Mouse (Mus musculus) G1E (cell line): ENCODE data around the gene Gm5129. TPM values are rescaled to one million over a fixed set of nuclear protein-coding genes. Genes with fewer than 3 reads are reported as not detected.
"Not testable (repeated sequence)": the region's sequence is repeated elsewhere in the genome, so short reads cannot be mapped to it uniquely, and the experiment has no call there.

Experiments used
- ATAC-seq: 2 replicates; pipeline ENCODE4 v1.8.0; 2016; ENCODE audit warnings: mild to moderate bottlenecking; ENCODE audit not compliant: insufficient number of reproducible peaks, poor library complexity, low FRiP score, severe bottlenecking; ENCODE audit errors: extremely low read depth
- DNase-seq: peaks from one replicate; pipeline ENCODE4 v3.0.0; 2012; ENCODE audit warnings: low spot score
- H3K27me3 ChIP-seq: 2 replicates; pipeline ENCODE4 v1.6.1; 2012; ENCODE audit warnings: mild to moderate bottlenecking, low read length, inconsistent platforms; ENCODE audit not compliant: insufficient read depth
- H3K36me3 ChIP-seq: replicated peaks from 2 replicates; pipeline ENCODE3; 2012; ENCODE audit warnings: mild to moderate bottlenecking, inconsistent platforms
- H3K4me1 ChIP-seq: 2 replicates; pipeline ENCODE4 v1.6.1; 2012; ENCODE audit warnings: low read depth, low read length, inconsistent platforms, mixed read lengths; ENCODE audit not compliant: insufficient read depth
- H3K4me3 ChIP-seq: 2 replicates; pipeline ENCODE4 v1.5.1; 2012; ENCODE audit warnings: low read depth, mild to moderate bottlenecking, inconsistent platforms, low read length, moderate library complexity, mixed read lengths
- H3K9me3 ChIP-seq: replicated peaks from 2 replicates; pipeline ENCODE4 v1.6.1; 2012; ENCODE audit warnings: inconsistent platforms
- CTCF ChIP-seq: IDR thresholded peaks from 2 replicates; pipeline ENCODE4 v1.5.1; 2012; ENCODE audit warnings: low read depth, low read length, inconsistent platforms, mixed read lengths
- GATA1 ChIP-seq: IDR thresholded peaks from 2 replicates; pipeline ENCODE4 v1.6.1; 2012; ENCODE audit warnings: borderline replicate concordance, low read length, inconsistent platforms, mixed read lengths
- GATA2 ChIP-seq: IDR thresholded peaks from 2 replicates; pipeline ENCODE4 v1.6.1; 2012; ENCODE audit warnings: low read depth, low read length, inconsistent platforms, borderline replicate concordance
- POLR2AphosphoS5 ChIP-seq: IDR thresholded peaks from 2 replicates; pipeline ENCODE4 v1.6.1; 2012; ENCODE audit warnings: low read depth, low read length, inconsistent platforms; ENCODE audit not compliant: insufficient replicate concordance
- TAL1 ChIP-seq: conservative IDR thresholded peaks from 2 replicates; pipeline ENCODE4 v1.6.1; 2012; ENCODE audit warnings: low read depth, low read length, inconsistent platforms, mixed read lengths
- polyA plus RNA-seq: library from polyadenylated mRNA; stranded (reverse); fragments of >175 nt; gene quantifications from 2 replicates; pipeline ENCODE4 v1.2.3, GENCODE M21; 2012
- total RNA-seq, 2 experiments: library from RNA; stranded (forward) in 1 of 2; stranded (reverse) in 1 of 2; fragments of 200-1000 nt in 1 of 2; fragments of >200 nt in 1 of 2; fragmentation: Nextera tagmentation in 1 of 2; gene quantifications; 2 replicates each; pipeline ENCODE4 v1.2.3; 2014 to 2017

Gene Gm5129
- total RNA-seq (2014; fragmentation: Nextera tagmentation) = 4.9 TPM in 1 of 2 replicates, not detected in the other
- total RNA-seq (2017) = 1.6 TPM in 1 of 2 replicates, not detected in the other
- polyA plus RNA-seq = 0.70 and 1.1 TPM in 2 replicates

GRCm38 (mm10) chr5:29735557-29736061, at the start of gene Gm5129, which contains the start of gene Dnajb6:
Gene Gm5129 (minus strand): TSS chr5:29735936.
Gene Dnajb6 (plus strand): TSS chr5:29735688.
- Histone ChIP-seq H3K27me3 (peaks cover 10% of the 10 kb centered on the region; the same call in 1 of the 2 replicates), H3K36me3 (peaks cover 12% of the 10 kb centered on the region), H3K4me3 (peak within 1 kb of the TSS; percentile 88), H3K4me1 (peaks cover 44% of the 10 kb centered on the region), H3K9me3 (no peaks in the 10 kb centered on the region)
- TF ChIP-seq POLR2AphosphoS5 (no peak), GATA2 (no peak), GATA1 (no peak), TAL1 (no peak), CTCF (no peak)
- ATAC-seq (peak; percentile 80), DNase-seq (peak; percentile 71)

- H3K4me3 ChIP-seq, H3K4me1 ChIP-seq, H3K9me3 ChIP-seq, H3K27me3 ChIP-seq, ATAC-seq, DNase-seq: not testable (repeated sequence)
- peaks cover 69% of the 10 kb centered on the region for H3K36me3 ChIP-seq
These were observed 49.2 kb upstream of the Gm5129 start for GRCm38 (mm10) chr5:29784906-29785305.

- Histone ChIP-seq H3K27me3 (no peaks in the 10 kb centered on the region), H3K9me3 (no peaks in the 10 kb centered on the region), H3K4me1 (no peaks in the 10 kb centered on the region), H3K4me3 (no peak overlapping the region), H3K36me3 (peaks cover 79% of the 10 kb centered on the region)
- TF ChIP-seq TAL1 (no peak), GATA2 (no peak), POLR2AphosphoS5 (no peak), GATA1 (no peak), CTCF (no peak)
- ATAC-seq (no peak), DNase-seq (no peak)
These were observed 46.5 kb upstream of the Gm5129 start for GRCm38 (mm10) chr5:29782261-29782660.

GRCm38 (mm10) chr5:29779733-29780132, 44.0 kb upstream of the Gm5129 start:
- DNase-seq, H3K9me3 ChIP-seq, H3K27me3 ChIP-seq, H3K4me3 ChIP-seq, H3K4me1 ChIP-seq, ATAC-seq: not testable (repeated sequence)
- H3K36me3 ChIP-seq = peaks cover 91% of the 10 kb centered on the region

- no peak for DNase-seq
- Histone ChIP-seq H3K27me3 (no peaks in the 10 kb centered on the region), H3K36me3 (peaks cover 98% of the 10 kb centered on the region), H3K4me1 (no peaks in the 10 kb centered on the region), H3K4me3 (no peak overlapping the region), H3K9me3 (no peaks in the 10 kb centered on the region)
- TF ChIP-seq TAL1 (no peak), POLR2AphosphoS5 (no peak), GATA2 (no peak), CTCF (no peak), GATA1 (no peak)
- ATAC-seq = no peak
These were observed 42.3 kb upstream of the Gm5129 start for GRCm38 (mm10) chr5:29778029-29778428.

- H3K9me3 ChIP-seq = no peaks in the 10 kb centered on the region
- DNase-seq (no peak), ATAC-seq (no peak)
- H3K36me3 ChIP-seq = peaks cover 98% of the 10 kb centered on the region
- no peaks in the 10 kb centered on the region for H3K4me1 ChIP-seq
- TF ChIP-seq GATA2 = no peak
- TF ChIP-seq POLR2AphosphoS5 = no peak
- no peak for TF ChIP-seq GATA1
- TF ChIP-seq TAL1 = no peak
- TF ChIP-seq CTCF = no peak
- H3K27me3 ChIP-seq = no peaks in the 10 kb centered on the region
- no peak overlapping the region for H3K4me3 ChIP-seq
These were observed 39.7 kb upstream of the Gm5129 start for GRCm38 (mm10) chr5:29775437-29775836.

GRCm38 (mm10) chr5:29773460-29774150, 37.9 kb upstream of the Gm5129 start:
- ATAC-seq = no peak
- Histone ChIP-seq H3K4me1 (no peaks in the 10 kb centered on the region), H3K4me3 (no peak overlapping the region), H3K36me3 (peaks cover 95% of the 10 kb centered on the region), H3K27me3 (no peaks in the 10 kb centered on the region), H3K9me3 (no peaks in the 10 kb centered on the region)
- TF ChIP-seq GATA1 (no peak), GATA2 (no peak), POLR2AphosphoS5 (no peak), CTCF (no peak), TAL1 (no peak)
- no peak for DNase-seq
